Mouse (Mus musculus): ENCODE measurements around the gene Homer3.

GRCm38 (mm10) chr8:70282603-70283135 lies at the start of gene Homer3:
- TF ChIP-seq POLR2A (IDR thresholded peaks at IDR 0.05; ENCODE audit: borderline replicate concordance, extremely low read depth, insufficient read depth, insufficient read length, poor library complexity, severe bottlenecking) (peak; percentile 96), CTCF (IDR thresholded peaks at IDR 0.05; ENCODE audit: borderline replicate concordance, extremely low read depth, insufficient read depth, insufficient read length) (peak; percentile 82)

Data from brain, embryonic 14.5 days (tissue).